Mouse (Mus musculus): ENCODE measurements around the gene Zfp672.
"Not testable (repeated sequence)": the region's sequence is repeated elsewhere in the genome, so short reads cannot be mapped to it uniquely, and the experiment has no call there.

GRCm38 (mm10) chr11:58366191-58366590 lies 36.1 kb upstream of the Zfp672 start:
- not testable (repeated sequence) for TF ChIP-seq POLR2A (IDR thresholded peaks at IDR 0.05; ENCODE audit: borderline replicate concordance, control insufficient read depth, low read depth, low read length); CTCF (IDR thresholded peaks at IDR 0.05; ENCODE audit: control insufficient read depth, insufficient read depth, low read length)
